Mouse (Mus musculus) right cerebral cortex, postnatal 10 days (tissue): ENCODE measurements at regions not wholly inside any gene's neighbourhood (a gene's known extent, or its start where the extent isn't known, plus 50 kb on each side); places are given as distances from the start of the nearest gene placed in this dataset.
"Not testable (repeated sequence)": the region's sequence is repeated elsewhere in the genome, so short reads cannot be mapped to it uniquely, and the experiment has no call there.

ENCODE experiments used
- DNase-seq, 2 experiments: peaks; one replicate each; pipeline ENCODE4 v3.0.0; 2021; ENCODE audit warnings: low spot score in 2 of 2

DNA sequence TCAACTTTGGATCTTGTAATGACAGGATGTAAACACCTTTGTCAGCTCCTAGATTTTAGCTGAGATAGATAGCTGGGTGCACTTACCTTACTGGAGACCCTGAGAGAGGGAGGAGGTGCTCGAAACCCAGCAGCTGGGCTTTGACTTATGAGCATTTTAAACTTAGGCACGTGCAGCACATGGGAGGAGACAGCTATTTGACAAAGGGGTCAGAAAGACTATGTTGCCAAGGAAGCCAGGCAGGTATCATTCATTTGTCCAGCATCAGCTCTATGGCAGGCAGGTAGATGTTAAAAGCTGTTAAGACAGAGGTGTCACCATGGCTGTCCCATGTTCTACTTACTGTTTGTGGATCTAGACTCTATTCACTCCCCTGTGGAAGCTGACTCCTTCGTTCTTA lies 120.0 kb upstream of the Tet2 start:
- no peak for DNase-seq

DNA sequence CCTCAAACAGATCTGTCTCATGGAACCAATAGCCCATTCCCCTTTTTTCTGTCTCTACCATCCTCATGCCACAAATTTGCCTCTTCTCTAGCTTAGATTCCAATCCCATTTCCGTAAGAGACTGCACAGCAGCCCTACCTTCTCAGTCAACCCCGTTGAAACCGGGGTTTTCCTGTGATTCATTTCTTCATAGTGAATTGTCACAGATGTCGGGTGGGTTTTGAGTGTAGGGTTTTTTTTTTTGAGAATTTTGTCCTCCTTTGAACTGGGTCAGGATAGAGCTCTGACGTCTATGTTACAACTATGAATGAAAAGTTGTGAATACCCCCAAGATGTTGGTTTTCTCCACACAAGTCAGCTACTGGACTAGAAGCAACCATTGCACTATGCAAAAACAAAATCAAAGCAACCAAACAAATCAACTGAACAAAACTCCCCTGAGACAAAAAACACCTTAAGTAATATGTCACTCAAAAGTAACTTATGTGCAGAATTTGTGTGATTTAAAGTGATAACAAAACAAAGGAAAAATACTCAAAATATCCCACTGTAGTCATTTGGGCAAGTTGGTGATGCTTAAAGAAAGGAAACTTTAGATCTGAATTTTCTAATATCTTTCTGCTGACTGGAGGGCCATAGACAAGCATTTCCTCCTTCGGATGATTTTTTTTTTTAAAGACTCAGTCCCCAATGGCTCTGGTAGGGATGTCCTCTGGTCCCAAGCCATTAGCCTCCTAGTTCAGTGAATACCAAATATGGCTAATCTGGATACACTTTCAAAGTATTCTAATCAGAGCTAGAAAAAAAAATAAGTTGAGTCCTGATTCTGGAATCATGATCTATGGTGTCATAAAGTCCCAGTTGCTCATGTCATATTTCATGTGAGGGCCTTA lies 120.7 kb upstream of the Tet2 start:
- no peak for DNase-seq

DNA sequence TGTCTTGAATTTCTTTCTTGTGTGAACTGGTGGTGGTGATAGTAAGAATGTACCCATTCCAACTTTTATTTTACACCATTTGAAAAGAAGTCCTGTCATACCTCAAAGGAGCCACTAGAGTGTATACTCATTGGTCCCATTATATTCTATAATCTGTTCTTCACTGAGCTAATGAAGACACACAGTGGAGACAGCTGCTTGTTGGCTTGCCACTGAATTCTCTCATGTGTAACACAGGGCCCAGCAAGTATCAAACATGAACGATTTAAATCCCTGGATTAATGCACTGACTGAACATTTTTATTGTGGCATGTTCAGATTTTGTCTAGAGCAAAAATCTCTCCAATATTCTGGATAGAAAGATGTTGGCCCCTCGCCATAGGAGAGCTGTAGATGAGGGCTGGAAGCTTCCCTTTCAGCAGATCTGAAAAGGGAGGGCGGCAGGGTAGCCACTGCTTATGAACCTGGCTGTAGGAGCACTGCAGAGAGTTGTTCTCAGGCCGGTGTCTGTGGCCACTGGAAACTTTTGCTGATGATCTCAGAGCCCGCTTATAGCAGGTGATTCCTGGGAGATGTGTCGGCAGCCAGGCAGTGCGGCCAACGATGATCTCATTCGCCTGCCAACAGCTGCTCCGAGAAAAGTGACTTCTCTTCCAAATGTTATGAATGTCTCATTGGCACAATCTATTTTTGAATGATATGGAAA lies 128.0 kb upstream of the Tet2 start:
- peak; percentile 58 to 67 for DNase-seq

DNA sequence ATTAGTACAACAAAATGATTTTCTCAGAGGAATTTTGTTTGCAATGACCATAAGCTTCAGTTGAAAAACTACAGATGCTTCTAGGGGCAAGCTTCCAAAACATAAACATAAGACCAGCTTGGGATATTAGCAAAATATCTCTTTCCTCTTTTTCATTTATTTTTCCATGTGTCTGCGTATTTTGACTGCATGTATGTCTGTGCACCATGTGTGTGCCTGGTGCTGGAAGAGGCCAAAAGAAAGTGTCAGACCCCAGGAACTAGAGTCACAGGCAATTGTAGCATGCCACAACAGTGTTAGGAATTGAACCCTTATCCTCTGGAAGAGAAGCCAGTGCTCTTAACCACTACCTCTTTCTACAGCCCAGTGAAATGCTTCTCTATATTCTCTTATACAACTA lies 133.0 kb upstream of the Tet2 start:
- no peak for DNase-seq

DNA sequence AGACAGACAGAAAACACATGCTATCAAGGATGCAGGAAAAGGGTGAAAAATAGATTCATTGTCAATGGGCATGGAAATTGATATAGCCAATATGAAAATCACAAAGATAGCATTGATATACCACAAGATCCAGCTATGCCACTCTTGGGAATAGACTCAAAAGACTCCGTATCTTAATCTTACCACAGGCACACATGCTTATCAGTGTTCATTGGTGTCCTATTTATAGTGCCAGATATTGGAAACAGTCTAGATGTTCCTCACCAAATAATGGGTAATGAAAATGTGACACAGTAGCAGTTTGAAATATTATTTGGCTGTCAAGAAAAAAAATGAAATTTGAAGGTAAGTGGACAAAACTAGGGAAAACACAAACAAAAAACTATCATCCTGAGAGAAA lies 135.0 kb upstream of the Tet2 start:
- no peak for DNase-seq

DNA sequence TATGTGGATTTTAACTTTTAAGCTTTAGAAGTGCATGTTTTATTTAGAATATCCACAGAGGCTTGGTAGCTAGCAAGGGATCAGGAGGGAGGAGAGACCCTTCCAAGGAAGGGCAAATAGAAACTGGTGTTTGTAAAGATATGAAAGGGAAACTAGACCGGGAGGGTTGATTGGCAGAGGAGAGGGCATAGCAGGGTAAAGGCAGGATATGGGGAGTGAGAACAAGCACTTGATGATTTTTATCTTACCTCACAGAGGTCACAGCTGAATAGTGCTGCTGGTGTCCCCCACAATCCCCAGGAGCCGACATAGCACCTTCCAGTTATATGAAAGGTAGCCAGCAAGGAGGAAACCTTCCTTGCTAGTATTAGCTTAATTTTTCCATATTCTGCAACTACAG lies 135.4 kb upstream of the Tet2 start:
- no peak for DNase-seq

DNA sequence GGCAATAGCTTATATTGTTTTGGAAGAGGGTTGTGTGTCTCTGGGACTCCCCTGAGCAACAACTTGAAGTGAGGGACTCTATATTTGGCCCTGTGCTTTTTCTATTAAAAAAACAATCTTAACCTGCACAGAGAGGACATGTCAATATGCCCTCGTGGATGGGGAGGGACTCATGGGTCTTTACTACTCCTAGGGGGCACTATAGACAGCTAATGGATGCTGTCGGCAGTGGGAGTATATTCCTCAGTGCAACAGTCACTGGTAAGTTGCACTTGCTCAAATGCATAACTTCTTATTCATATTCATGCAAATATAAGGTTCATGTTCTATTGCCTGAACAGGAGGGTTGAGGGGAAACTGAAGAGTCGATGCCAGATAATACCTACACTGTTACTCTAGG lies 135.9 kb upstream of the Tet2 start:
- no peak for DNase-seq

DNA sequence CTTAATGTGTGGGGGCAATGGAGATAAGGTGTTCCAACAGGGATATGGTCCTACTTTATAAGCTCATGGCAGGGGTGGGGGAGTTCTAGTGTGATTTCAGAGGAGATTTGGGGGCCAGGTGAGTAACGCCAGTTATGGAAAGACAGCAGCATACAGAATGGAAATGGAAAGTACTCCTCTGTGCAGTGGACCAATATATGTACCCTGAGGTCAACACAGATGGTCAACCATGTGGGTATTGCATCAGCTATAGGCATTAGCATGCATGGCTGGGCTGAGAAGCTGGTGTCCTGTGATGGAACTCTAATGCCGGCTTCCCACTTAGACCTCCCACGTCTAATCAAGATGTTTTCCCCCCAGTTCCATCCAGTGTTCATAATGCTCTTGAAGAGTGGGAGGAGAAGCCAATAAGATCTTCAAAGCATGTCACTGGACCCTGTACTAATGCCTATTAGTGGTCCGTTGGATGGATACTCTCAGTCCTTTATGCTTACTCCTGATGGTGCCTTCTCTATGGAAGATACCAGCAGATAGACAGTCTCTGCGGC lies 139.3 kb upstream of the Tet2 start:
- no peak for DNase-seq

DNA sequence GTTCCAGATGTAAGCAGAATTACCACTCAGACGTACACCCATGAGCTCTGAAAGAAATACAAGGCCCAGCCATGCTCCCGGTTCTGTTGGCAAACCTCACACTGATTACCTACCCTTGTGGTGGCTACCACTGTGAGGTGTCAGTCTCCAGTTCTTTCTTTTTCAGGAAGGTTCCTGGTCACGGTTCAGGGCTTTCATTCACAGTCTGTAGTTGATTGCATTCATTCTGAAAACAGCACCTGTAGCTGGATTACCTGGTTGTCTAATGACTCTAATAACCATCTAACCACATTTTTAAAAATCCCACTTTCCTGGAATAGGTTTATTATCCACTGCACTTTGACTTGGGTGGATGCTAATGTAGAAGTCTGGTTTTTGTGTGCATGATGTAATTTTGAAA lies 139.8 kb upstream of the Tet2 start:
- no peak for DNase-seq

DNA sequence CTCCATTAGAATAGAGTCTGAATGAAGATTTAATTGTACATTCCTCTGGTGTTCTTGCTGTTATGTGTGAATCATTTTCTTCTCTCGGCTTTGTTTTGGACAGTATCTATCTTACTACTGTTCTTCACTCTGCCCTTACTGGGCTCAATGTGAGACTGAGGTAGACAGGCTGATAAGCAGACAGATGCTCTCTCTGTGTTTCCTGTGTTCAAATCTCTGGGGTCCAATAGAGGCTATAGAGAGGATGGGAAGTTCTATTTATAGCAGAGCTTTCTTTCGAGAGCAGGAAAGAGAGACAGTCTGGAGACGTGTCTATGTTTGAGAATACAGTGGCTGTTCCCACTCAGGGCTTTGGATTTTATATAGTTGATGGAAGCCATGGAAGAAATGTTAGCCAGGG lies 140.5 kb upstream of the Tet2 start:
- no peak for DNase-seq

DNA sequence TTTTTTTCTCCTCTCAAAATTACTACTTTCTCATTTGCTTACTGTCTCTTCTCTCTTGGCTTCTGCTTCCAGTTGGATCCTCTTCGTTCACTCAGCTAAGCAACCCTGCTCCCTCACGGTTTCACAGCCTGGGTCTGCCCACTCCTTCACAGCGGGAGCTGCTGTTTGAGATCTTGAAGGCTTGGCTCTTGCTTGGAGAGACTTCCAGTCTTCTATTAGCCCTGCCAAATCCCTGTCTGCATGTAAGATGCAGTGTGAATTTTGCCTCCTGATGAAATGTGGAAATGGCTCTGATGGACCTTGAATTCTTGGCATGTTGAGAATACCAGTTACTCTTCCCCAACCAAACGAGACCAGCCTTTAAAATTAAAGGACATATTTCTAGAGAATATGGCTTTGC lies 149.1 kb upstream of the Tet2 start:
- DNase-seq = peak; percentile 55 to 58

DNA sequence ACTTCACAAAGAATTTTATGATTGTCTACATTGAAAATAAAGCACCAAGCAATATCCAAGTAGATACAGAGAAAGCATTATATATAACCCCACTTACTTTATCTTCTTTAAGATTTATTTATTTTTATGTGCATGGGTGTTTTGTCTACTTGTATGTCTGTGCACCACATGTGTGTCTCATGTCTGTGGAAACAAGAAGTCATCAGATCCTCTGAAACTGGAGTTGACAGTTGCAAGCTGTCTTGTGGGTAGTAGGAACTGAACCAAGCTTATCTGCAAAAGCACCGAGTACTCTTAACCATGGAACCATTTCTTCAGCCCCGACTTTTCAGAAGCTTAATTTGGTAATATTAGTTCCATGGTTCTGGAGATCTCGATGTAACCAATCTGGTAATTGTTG lies 151.2 kb upstream of the Tet2 start:
- DNase-seq = no peak

DNA sequence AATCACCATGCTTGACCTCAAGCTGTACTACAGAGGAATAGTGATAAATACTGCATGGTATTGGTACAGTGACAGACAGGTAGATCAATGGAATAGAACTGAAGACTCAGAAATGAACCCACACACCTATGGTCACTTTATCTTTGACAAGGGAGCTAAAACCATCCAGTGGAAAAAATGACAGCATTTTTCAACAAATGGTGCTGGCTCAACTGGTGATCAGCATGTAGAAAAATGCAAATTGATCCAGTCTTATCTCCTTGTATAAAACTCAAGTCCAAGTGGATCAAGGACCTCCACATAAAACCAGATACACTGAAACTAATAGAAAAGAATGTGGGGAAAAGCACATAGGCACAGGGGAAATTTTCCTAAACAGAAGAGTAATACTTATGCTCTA lies 159.9 kb upstream of the Tet2 start:
- DNase-seq = not testable (repeated sequence)

DNA sequence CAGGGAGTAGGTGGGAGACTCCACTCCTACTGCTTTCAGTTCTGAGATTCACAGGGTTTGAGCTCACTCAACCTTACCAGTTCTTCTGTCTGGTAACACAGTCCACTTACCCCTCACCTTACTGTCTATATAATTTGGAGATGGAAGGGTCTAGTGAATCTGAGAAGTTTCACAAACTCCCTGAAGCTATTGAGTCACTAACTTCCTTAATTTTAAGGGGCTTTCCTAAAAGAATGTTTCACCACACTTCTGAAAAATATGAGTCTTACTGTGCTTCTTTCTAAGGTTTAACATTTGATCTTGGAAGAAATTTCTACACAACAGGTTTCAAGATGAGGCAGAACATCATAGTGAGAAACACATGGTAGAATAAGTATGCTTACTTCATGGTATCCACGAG lies 166.6 kb upstream of the Tet2 start:
- DNase-seq = no peak

DNA sequence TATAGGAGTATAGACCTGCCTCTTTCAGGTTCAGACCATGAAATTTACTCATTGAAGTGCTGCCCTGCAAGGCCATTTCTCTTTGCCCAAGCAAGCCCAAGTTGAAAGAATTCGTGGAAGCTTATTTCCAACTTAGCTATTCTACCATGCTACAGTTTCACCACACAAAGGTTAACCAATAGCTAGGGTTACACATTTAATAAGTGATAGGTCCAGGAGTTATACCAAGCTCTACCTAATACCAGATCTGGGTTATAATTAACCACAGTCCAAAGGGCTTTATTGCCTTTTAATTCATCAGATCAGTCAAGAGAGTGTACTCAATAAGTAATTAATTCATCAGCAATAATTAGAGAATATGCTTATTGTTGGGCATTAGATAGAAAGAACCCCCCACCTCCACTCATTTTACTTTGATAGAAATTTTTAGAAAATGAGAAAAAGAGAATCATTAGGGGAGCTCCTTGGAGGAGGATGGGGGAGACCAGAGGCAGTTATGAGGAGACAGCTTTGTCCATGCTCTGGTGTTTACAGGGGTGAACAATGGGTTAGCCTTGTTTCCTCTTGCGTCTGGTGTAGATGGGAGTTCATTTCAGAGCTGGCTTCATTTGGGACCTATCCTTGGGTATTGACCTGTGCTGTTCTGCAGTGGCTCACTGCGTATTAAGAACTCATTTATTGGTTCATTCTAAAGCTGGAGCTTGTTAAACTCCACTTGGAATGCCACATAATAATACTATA lies 177.8 kb upstream of the Tet2 start:
- DNase-seq = no peak

DNA sequence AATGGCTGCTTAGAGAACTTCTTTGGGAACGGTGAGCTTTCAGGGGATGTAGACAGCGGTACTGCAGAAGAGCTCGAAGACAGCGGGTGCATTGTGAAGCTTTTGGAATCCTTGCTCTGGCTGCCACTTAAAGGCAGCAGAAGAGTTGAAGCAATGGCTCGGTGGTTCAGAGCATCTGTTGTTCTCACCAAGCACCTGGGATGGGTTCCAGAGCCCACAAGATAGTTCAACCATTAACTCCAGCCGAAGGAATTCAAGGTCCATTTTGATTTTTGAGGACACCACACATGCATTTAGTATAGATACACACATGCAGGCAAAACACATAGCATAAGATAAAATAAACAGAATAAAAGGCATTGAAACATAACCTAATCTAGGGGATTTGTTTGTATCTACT lies 181.9 kb upstream of the Tet2 start:
- DNase-seq = no peak

DNA sequence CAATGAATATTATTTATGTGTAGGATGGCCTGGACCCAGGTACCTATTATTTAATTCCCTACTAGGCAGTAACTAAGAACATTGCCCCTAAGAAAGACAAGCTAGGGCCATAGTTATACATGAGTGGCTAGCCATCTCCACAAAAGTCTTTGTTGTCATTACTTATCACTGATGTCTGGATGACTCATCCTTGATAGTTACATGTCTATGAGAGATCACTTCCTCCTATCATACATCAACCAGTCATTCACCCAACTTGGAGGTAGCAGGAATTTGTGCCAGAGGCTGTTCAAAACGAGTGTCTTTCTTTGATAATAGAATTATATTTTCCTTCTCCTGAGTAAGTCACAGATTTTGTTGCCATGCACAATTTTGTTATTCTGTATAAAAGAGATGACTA lies 190.7 kb upstream of the Tet2 start:
- DNase-seq = no peak

DNA sequence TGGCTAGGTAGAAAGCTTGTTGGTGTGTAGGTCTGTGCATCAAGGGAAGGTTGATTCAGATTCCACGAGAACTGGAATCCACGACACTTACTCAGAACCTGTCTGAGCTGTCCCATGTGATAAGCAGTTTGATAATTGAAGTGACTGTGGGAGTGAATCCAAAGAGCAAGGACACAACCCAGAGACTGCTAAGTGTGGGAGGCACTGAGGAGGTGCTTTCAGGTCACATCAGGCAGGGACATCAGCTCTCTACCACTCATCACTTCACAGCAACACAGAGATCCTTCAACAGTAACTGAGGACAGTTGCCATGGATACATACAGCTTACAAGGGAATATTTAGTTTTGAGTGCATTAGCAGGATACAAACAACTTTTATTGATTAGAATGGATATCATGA lies 194.0 kb upstream of the Tet2 start:
- DNase-seq = no peak

DNA sequence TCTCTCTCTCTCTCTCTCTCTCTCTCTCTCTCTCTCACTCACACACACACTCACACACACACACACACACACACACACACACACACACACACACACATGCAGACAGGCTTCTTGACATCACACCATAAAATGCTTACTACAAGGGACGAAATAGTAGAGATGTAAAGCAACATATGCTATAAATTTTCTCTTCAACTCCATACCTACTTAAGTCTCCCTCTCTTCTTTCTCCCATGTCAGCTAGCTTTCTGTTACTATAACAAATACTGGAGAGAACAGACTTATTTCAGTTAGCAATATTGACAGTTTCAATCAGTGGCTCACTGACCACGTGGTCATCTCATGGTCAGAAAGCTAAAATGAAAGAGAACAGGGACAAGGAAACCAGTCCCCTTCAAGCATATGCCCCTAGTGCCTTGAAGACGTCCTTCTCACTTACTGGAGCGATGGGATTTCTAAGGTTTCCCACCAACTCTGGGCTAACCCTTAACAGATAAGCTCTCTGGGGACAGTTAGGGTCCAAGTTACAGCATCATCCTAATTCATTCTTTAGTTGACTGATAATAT lies 199.7 kb upstream of the Tet2 start:
- DNase-seq = no peak

DNA sequence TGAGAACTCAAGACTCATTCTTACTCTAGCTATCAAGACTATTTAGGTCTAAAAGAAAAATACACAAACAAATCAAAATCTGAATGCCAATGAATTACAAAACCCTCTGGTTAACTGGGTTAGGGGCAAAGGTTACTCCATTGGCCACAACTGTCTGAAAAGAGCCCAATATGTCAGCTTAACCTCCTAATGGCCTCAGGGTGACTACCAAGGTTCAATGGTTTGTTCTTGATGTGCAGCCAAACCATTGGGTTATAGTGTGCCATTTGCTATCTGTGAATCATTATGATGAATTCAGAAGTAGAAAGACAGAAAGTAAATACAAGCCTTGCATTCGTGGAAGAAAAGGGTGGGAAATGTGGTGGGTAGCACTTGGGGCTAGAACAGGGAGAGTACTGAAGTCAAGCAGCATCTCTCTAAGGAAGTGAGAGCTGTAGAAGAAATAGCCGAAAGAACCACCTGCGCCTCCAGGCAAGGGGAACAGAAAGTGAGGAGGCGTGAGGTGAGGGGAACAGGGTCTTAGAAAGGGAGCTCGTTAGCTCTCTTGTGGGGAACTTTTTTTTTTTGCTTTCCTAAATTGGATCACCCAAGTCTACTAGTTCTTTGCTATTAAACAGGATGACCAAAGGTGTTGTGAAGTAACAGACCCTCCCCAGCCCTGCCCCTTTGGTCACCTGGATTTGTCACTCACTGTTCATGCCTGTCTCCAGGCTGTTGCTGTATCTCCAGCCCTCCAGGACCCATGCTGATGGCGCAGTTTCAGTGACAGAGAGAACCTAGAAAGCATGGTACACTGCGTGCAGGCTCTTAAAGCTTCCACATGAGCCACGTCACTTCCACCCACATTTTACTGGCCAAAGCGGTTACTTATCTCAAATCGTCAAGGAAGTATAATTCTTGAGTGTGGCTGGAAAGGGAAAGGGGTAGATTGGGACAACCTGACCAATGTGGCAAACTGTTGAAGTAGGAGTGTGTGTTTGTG lies 204.1 kb upstream of the Tet2 start:
- no peak for DNase-seq

DNA sequence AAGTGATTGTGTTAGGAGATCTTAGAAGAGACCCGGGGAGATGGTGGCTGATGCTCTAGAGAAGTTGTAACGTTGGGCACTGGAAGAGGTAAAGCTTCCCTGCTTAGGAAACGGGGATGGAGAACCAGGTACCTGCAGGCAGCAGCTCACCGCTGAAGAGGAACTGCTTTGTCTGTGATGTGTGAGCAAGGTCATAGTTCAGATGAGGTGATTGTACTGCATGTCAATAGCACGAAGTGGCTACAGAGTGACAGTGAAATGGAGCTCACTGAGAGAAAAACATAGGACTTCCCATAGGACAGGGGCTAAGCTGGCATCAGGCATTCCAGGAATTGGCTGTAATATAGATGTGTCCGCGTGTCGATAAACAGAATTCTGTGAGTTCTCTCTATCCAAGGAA lies 205.1 kb upstream of the Tet2 start:
- no peak for DNase-seq
